Mouse (Mus musculus) liver (tissue): ENCODE measurements around the gene Fubp1.

Experiments
- DNase-seq: peaks from one replicate; pipeline ENCODE4 v3.0.0-alpha.2; 2020; ENCODE audit warnings: mixed read lengths

Fubp1 gene

DNA sequence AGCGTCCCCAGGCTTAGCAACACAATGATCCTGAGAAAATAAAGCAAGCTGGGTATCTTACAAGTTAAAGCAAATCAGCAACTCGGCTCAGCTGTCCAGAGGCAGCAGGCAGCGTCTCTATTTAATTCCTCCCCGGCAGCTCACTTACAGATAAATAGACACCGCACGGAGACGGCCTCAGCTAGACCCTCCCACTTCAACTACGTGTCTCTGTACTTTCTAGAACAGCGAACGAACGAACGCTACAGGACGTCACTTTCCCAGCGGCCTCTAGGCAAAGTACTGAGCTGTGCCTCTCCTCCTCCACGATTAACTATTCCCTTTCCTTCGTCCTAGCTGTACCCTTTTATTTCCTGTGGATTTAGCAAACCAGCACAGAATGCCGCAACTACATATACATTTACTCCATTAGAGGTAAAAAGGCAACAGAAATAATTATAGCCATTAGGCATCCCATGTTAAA is 16.6 kb upstream of the Fubp1 start:
- peak; percentile 93 for DNase-seq

DNA sequence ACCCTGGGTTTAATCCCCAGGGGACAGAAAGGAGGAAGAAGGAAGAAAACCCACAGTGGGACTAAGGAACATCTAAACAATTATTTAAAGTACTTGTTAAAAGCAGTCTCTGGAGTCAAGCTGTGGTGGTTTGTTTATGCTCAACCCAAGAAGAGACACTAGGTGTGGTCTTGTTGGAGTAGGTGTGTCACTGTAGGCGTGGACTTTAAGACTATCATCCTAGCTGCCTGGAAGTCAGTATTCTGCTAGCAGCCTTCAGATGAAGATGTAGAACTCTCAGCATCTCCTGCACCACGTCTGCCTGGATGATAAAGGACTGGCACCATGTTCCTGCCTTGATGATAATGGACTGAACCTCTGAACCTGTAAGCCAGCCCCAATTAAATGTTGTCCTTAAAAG is 13.0 kb upstream of the Fubp1 start:
- peak; percentile 70 for DNase-seq

DNA sequence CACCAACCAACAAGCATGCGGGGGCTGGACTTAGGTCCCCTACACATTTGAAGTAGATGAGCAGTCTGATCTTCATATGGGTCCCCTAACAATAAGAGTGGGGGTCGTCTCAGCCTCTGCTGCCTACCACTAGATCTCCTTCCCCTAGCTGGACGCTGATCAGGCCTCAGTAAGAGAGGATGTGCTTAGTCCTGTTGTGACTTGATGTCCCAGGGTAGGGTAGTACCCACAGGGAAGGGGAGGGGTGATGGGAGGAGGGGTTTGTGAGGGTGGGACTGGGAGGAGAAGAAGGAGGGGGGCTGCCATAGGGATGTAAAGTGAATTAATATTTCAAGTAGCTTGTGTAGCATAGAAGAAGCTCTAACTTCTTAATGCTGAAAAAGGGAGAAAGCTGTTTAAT is 11.1 kb upstream of the Fubp1 start:
- no peak for DNase-seq

DNA sequence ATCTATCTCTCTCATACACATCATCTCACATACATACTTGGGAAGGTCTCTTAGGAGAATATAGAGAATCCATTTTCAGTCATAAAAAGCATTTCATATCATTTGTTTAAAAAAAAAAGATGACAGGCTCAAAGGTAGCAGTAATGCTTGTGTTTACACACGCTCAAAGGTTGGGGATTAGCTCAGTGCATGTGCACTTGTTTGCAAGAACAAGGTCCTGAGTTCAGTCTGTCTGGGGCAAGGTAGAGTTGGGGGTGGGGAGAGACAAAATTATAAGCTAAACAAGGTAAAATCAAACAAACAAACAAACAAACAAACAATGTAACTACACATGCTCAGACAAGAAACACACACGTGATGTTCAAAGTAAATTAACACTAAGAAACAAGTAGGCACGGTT is 9.0 kb upstream of the Fubp1 start:
- no peak for DNase-seq

DNA sequence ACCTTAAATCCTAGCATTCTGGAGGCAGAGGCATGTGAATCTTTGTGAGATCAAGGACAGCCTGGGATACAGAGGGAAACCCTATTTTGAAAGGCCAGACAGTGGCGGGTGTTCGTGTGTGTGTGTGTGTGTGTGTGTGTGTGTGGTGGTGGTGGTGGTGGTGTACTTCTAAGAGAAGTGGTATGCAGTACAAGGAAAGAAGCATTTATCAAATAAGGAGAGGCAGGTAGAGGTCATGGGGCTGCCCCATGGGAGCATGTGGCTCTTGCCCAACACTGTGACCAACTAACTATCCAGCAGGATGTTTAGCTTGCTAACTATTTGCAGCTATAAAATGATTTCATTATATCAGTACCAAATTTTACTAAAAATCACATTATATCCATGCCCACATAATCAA is 8.6 kb upstream of the Fubp1 start:
- no peak for DNase-seq

DNA sequence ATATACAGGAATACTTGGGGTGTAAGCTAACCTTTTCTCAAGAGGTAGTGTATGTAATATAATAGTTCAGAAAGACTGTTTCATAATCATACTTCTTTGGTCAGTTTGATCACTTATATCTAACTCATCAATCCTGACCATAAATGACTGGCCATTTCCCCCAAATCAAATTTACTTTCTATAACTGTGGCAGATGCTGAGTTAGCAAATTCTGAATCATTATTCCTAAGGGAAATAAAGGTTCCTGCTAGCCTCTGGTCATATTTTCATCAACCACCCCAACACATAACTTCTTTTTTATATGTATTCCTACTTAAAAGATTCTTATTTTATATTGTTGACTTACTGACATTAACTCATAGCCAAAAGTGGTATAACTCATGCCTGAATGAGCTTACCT is 7.3 kb upstream of the Fubp1 start:
- no peak for DNase-seq

DNA sequence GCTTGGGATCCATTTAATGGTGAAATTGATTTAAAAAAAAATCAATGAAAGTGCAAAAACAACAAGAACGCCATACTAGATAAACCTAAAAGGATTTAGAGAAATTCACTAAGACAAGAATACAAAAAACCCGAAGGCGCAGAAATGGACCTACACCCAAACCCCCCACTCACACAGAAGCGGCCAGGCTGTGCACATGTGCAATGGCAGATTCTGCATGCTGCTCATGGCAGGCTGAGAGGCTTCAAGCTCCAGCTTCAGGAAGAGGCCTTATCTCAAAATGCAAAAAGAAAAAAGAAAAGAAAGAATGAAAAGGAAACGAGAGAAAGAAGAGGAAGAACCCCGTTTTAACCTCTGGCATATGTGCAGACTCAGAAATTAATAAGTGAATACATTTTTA is 6.8 kb upstream of the Fubp1 start:
- no peak for DNase-seq

DNA sequence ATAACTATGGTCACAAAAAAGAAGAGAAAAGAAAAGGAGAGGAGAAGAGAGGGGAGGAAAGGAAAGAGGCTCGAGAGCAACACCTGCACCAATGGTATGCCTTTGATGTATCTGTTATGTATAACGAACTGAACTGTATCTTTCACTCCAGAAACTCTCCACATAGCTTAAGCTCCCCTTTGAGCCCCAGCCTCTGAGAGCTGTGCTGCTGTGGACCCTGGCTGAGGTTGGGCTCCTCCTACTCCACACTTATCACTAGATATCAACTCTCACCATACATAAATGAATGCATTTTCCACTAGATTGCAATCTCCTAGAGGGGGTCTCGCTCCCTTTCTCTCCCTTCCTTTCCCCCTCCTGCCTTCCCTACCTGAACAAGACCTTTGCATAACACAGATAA is 6.2 kb upstream of the Fubp1 start:
- no peak for DNase-seq

DNA sequence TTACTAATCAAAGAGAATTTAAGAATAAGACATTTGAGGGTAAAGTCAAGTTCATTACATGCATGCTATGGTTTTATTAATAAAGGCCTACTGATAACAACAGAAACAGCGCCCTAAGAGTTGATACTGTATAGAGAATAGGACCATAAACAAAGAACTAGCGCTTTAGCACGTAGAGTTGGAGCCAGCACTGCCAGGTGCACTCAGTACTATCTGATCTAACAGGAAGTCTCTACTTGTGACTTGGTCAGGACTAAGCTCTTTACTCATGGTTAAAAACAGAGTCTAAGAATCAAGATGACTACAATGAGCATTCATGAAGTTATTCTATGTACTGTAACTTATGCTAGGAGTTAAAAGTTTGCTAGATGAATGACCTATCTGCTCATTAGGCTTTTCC is 5.6 kb upstream of the Fubp1 start:
- DNase-seq = no peak

DNA sequence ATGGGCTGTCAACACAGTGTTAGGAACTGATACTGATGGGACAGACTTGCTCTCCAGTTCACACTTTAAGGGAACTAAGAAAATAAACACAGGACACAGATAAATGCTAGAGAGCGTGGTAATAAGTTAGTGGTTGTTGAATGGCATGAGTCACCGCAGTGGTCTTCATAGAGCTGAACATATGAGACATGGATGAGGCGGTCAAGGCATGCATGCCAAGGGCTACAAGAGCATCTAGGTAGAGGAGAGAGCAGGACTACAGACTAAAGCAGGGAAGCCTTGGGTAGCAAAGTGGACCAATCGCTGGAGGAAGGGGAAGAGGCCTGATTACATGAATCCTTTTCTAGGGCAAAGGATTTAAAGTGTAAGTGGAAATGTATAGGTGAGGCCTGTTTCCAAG is 3.1 kb upstream of the Fubp1 start:
- no peak for DNase-seq

DNA sequence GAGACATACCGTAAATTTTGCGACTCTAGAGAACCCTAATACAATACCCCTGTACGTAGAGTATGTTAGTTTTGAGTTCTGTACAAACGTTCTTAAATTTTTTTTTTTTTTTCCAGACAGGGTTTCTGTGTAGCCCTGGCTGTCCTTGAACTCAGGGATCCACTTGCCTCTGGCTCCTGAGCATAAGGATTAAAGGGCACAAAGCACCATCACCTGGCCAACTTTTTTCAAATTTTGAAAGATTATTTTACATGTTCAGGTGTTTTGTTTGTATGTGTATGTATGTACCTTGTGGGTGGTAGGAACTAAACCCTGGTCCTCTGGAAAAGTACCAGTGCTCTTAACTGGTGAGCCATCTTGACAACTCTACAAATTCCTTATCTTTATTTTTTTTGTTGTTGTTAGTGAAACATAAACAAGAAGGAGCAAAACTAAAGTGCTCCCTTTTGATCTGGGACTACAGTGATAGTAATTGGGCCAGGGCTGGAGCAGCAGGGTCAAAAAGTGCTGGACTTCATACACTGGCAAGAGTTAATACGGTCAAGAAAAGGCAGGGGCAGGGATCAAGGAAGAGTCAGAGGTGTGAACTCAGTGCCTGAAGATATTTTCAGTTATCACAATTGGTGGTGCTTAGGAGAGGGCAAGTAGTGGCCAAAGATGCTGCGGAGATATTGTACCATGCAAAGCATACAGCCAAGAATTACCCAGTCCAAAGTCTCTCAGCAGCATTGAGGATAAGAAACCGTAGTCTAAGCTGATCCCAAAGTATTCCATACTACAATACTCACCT is 1.9 kb upstream of the Fubp1 start:
- no peak for DNase-seq

DNA sequence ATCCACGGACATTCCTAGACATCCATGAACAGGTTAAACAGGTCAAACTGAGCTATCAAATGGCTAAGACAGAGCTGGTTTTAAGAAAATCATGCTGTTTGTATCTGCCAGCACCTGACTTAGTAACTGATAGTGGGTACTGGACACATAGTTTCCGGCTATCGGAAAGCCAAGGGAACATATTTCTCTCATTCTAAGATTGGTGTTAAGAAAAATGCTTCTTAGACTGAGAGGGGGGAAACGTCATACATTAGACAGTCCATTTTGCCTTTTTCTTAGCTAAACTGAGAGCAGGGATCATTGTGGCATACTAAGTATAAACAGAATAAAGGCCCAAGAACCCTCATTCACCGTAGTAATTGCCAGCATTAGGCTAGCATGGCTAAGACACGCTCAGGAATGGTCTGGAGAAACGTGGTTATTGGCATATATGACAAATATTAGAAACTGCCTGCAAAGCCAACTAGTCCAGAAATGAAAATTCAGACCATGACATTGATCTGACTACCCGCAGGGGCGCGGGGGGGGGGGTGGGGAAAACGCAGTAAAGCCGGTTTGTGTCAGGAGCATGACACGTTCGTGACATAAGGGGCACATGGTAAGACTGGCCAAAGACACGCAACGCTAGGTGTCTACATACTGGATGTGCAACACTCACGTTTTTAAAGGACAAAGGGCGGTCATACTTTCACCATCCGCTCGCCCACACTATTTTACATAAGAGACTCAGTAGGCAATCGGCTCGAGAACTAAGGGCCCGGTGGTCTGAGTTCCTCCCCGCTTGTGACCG is 850 bp upstream of the Fubp1 start:
- peak; percentile 58 for DNase-seq

DNA sequence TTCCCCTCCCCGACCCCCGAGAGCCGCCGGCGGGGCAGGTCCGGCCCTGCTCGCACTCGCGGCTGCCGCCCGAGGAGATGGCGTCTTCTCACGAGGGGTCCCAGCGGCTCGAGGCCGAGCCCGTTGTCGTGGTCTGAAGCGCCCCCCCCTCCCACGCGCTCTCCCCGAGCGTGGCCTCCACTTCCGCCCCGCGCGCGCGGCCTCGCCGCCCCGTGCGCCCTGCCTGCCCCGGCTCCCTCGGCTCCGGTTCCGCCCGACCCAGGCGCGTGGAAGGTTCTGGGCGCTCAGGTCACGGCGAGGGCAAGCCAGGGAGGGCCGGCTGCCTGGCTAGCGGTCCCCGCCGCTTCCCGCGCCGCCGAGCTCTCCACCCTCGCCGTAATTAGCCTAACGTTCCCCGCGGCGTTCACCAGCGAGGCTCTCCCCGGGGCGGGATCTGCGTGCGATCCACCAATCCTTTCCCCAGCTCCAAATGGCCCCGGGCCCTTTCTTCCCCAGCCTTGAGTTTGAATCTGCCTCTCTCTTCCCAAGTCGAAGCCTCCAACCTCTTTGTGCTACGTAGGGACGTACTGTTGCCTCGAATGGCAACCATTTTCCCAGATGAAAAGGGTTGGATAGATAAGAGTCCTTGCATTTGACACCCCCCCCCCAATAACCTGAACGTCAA is 638 bp downstream of the Fubp1 start:
- DNase-seq = peak; percentile 71

DNA sequence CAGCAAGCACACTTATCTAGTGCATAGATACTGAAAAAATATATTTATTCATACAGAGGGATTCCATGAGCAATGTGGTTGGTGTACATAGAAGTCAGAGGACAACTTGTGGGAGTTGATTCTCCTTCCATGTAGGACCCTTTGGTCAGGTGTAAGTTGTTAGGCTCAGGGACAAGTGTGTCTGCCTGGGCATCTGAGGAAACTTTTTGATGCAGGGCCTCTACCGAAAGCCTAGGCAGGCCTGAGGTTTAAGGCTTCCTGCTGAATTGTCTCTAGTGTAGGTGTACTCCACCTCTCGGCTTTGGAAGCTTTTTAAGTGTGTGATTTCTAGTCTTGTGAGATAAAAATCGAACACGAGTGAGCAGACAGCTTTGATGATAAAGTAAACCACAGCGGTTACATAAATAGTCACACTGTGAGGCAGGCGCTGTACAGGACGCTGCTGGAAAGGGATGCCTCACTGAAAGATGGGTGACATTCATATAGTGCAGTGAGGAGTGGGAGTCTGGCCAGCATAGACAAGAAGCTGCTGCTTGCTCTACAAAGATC is 1.6 kb downstream of the Fubp1 start:
- DNase-seq = peak; percentile 8

DNA sequence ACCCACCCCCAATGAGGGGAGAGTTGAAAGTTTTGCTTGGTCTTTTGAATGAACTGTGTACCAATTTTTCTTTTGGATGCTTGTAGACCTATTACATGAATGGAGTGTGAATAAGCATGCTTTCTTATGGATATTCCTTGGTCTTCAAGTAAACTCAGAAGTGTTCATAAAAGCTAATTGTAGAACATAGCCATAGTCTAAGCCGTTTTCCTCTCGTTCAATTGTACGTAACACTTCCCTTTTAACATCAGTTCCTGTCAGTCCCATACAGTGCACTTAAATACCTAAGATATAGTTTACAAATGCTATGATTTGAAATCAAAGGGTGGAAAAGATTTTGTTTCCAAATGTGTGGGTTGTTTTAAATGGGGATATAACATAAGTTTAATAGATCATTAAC is 3.2 kb downstream of the Fubp1 start:
- no peak for DNase-seq

DNA sequence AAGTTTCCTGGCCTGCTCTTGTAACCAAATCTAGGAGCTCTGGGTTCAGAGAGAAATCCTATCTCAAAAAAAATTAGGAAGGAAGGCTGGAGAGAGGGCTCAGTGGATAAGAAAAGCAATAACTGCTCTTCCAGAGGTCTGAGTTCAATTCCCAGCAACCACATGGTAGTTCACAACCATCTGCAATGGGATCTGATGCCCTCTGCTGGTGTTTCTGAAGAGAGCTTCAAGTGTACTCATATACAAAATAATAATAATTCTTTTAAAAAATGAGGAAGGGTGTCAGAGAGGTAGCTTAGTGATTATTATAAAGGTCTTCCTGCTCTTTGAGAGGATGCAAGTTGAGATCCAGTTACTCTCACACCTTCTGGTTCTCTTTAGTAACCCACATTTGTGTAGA is 14.7 kb downstream of the Fubp1 start:
- no peak for DNase-seq

DNA sequence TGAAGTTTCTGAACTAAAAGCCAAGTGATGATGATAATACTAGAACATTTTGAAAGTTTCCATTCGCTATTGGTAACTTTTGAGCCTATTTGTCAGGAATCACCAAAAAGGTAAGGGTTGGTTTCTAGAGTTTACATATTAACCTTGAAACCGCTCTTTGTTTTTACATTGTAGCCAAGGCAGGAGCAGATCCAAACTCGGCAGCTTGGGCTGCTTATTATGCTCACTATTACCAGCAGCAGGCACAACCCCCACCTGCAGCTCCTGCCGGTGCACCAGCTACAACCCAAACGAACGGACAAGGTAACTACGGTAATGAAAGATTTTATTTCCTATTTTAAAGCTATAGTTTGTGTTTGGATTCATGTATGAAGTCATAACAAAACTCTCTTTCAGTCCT is 15.7 kb downstream of the Fubp1 start:
- no peak for DNase-seq

DNA sequence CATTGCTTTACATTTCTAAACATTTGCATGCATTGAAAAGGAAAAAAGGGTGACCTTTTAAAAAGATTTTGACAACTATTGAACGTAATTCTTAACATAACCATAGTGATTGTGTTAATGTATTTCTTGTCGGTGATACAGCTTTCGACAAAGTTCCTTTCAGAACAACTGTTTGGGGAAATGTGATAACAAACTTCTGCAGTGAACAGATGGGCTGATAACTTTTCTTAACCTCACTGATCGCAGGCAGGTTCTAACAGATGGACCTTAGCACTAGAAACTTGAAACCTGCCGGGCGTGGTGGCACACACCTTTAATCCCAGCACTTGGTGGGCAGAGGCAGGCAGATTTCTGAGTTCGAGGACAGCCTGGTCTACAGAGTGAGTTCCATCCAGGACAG is 18.6 kb downstream of the Fubp1 start:
- DNase-seq = no peak

DNA sequence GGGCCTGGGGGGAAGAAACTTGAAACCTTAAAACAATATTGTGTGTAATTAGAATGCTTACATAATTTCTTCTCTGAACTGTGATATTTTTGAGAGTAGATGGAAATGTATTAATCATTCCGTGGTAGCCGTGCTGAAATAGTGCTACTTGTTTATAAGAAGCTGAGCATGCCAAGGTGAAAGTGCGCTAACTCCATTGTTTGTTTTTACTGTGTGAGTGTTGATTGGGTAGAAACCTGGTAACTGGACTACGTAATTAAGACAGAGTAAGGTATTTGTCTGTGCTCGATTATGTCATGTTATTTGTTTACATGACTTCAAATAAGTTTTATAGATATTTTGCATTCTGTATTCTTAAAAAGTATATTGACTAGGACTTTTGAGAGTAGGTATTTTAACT is 19.0 kb downstream of the Fubp1 start:
- no peak for DNase-seq

DNA sequence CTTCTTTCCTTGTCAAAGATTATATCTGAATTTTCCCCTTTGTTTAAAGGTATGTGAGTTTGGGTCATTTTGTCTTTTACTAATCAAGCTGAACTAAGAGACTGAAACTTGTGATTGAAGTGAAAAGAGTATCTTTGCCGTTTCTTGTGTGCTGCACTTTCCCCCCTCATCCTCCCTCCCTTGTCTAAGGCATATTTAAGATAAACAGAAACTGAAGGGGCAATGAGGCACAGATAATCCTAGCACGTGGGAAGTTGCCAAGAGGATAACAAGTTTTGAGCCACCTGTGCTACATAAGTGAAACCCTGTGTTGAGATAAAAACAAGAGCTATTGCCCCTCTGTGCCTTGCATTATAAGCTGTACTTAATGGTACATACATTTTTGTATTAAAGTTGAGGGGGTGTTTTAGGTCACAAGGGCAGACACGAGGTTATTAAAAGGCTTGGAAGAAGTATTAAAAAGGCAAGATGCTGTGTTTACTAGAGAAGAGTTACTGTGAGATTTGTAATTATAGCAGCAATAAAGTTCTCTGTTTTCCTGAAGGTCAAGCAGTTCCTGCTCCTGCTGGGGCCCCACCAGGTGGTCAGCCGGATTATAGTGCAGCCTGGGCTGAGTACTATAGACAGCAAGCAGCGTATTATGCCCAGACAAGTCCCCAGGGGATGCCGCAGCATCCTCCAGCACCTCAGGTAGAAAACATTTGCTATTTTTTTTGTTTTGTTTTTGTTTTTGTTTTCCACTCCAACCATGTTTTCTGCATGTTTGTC is 21.3 kb downstream of the Fubp1 start:
- DNase-seq = no peak

DNA sequence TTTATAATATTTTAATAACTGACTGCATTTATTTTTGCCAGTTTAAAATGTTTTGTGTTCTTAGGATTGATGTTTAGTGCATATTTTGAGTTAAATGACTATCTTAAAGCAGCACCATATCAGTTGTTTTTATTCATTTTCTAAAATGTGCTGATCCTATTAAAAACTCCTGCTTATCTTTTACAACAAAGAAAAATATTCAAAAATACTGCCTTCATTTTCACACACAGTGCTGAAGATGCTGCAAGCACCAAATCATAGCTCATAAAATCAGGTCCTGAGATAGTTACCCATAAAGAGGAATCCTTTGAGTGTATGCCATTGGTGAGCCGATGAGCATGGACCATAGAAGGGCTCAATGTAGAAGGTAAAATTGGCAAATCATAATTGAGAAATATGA is 25.0 kb downstream of the Fubp1 start:
- no peak for DNase-seq

DNA sequence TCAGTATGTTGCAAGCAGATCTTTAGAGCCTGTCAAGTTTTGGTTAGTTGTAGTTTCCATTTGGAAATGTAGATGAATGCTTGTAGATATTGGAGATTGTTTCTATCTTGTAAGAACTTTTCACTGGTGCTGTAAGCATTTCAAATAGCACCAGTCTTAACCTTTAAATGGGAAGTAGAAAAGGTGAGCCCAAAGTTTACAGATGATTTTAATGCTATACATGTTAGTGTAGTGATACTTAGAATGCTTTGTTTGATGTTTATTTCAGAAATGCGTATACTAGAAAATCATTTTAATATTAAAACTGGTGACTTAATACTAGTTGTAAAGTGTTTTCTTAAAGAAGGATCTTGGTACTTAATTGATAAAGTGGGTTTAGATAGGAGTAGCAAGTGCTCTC is 25.6 kb downstream of the Fubp1 start:
- no peak for DNase-seq

DNA sequence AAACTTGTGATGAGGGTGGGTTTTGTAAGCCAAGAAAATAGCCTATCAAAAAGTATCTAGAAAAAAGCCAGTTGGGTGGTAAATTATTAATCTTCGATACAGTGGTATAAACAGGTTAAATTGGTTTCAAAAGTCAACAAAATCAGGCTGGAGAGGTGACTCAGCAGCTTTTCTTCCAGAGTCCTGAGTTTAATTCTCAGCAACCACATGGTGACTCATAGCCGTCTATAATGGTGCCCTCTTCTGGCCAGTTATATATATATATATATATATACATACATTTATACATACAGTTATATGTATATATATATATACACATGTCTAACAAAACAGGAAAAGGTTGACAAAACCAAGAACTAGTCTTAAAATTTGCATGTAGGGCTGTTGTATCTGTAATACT is 28.6 kb downstream of the Fubp1 start:
- DNase-seq = peak; percentile 47
